Mouse (Mus musculus): ENCODE measurements around the gene Krt23.

GRCm38 (mm10) chr11:99521288-99521860 lies 28.4 kb upstream of the Krt23 start, which contains the start of gene Krt39:
- TF ChIP-seq CTCF (IDR thresholded peaks at IDR 0.05; ENCODE audit: insufficient read depth, low read depth, low read length) (no peak), POLR2A (IDR thresholded peaks at IDR 0.05; ENCODE audit: insufficient read depth, low read depth, low read length) (no peak)

All from olfactory bulb, adult 2 months (tissue).